Mouse (Mus musculus) heart, embryonic 13.5 days (tissue): ENCODE measurements around the gene Bhlhe41. TPM values are rescaled to one million over a fixed set of nuclear protein-coding genes. Genes with fewer than 3 reads are reported as not detected.

Experiments used
- ATAC-seq: fragments of 200-750 bp; cut with Nextera tagmentation; 2 replicates; pipeline ENCODE4 v1.8.0; 2017; ENCODE audit warnings: moderate TSS enrichment; ENCODE audit not compliant: insufficient number of reproducible peaks, low FRiP score, low TSS enrichment; ENCODE audit errors: extremely low read depth
- H3K27ac ChIP-seq: fragments of 300-500 bp; sonication (generic); replicated peaks from 2 replicates; pipeline ENCODE4 v1.5.1; 2015; ENCODE audit warnings: moderate library complexity, mild to moderate bottlenecking, inconsistent platforms
- H3K27me3 ChIP-seq: fragments of 300-500 bp; sonication (generic); replicated peaks from 2 replicates; pipeline ENCODE4 v1.6.1; 2015; ENCODE audit warnings: mild to moderate bottlenecking, inconsistent platforms
- H3K36me3 ChIP-seq: fragments of 300-500 bp; sonication (generic); 2 replicates; pipeline ENCODE4 v1.6.1; 2015; ENCODE audit warnings: mild to moderate bottlenecking, inconsistent platforms
- H3K4me1 ChIP-seq: fragments of 300-500 bp; sonication (generic); 2 replicates; pipeline ENCODE4 v1.6.1; 2015; ENCODE audit warnings: inconsistent platforms
- H3K4me2 ChIP-seq: fragments of 300-500 bp; sonication (generic); 2 replicates; pipeline ENCODE4 v1.6.1; 2015; ENCODE audit warnings: inconsistent platforms, mild to moderate bottlenecking, moderate library complexity
- H3K4me3 ChIP-seq: fragments of 300-500 bp; sonication (generic); 2 replicates; pipeline ENCODE4 v1.5.1; 2015; ENCODE audit warnings: moderate library complexity, mild to moderate bottlenecking, inconsistent platforms
- H3K9ac ChIP-seq: fragments of 300-500 bp; sonication (generic); 2 replicates; pipeline ENCODE4 v1.6.1; 2015; ENCODE audit warnings: inconsistent platforms, mild to moderate bottlenecking, moderate library complexity
- H3K9me3 ChIP-seq: fragments of 300-500 bp; sonication (generic); 2 replicates; pipeline ENCODE4 v1.6.1; 2016; ENCODE audit warnings: inconsistent platforms
- WGBS: fragments of 180-500 bp; shearing (Covaris S2); methylation state at CpG from one replicate; pipeline ENCODE4 v1.1.7; 2015; ENCODE audit warnings: mixed read lengths; 5-methylcytosine and 5-hydroxymethylcytosine counted together
- polyA plus RNA-seq: library from polyadenylated mRNA; unstranded; fragments of >200 nt; fragmentation: Nextera tagmentation; extraction: Ambion mirVana; gene quantifications from 2 replicates; pipeline ENCODE4 v1.2.1, GENCODE M21; 2015

The Bhlhe41 gene
- polyA plus RNA-seq, 1 experiment from 2014 or later, result 4.9 TPM

- peak overlapping the region; percentile 47 for H3K9ac ChIP-seq
- 12% methylated on average over 28 of the region's 28 CpGs for WGBS
These were observed 9.4 kb downstream of the Bhlhe41 start for GRCm38 (mm10) chr6:145855720-145856551.

DNA sequence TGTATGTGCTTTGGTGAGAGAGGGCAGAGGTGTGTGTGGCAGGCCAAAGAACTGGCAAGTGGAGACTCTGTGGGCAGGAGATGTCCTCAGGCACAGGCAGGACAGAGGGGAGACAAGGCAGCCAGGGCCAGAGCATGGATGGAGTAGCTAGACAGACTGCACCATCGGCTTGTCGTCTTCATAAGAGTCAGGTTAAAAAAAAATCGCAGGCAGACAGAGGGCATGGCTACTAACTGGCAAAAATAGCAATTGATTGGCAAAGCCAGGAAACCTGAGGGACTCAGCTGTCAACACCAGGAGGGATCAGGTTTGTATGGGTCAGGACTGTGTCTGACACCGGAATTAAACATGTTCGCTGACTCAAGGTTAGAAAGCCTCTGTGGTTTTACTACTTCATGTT is 10.6 kb downstream of the Bhlhe41 start:
- H3K4me3 ChIP-seq, result no peak overlapping the region
- no peaks in the 10 kb centered on the region for H3K27me3 ChIP-seq
- H3K4me2 ChIP-seq, result peak overlapping the region; percentile 65
- peak overlapping the region; percentile 62 for H3K9ac ChIP-seq
- peaks cover 11% of the 10 kb centered on the region; the same call in 1 of the 2 replicates for H3K36me3 ChIP-seq
- 29% methylated on average over 5 of the region's 5 CpGs for WGBS
- H3K4me1 ChIP-seq, result peaks cover 43% of the 10 kb centered on the region
- no peak for ATAC-seq
- no peaks in the 10 kb centered on the region for H3K9me3 ChIP-seq
- peak overlapping the region; percentile 55 for H3K27ac ChIP-seq

More at GRCm38 (mm10) chr6:145855720-145856551, 9.4 kb downstream of the Bhlhe41 start:
- H3K4me3 ChIP-seq, result peak overlapping the region; percentile 29
- peak overlapping the region; percentile 55 for H3K27ac ChIP-seq
- H3K4me1 ChIP-seq, result peaks cover 45% of the 10 kb centered on the region
- H3K4me2 ChIP-seq, result peak overlapping the region; percentile 65
- H3K36me3 ChIP-seq, result peaks cover 11% of the 10 kb centered on the region; the same call in 1 of the 2 replicates
- ATAC-seq, result peak; percentile 79
- no peaks in the 10 kb centered on the region for H3K27me3 ChIP-seq
- H3K9me3 ChIP-seq, result no peaks in the 10 kb centered on the region

DNA sequence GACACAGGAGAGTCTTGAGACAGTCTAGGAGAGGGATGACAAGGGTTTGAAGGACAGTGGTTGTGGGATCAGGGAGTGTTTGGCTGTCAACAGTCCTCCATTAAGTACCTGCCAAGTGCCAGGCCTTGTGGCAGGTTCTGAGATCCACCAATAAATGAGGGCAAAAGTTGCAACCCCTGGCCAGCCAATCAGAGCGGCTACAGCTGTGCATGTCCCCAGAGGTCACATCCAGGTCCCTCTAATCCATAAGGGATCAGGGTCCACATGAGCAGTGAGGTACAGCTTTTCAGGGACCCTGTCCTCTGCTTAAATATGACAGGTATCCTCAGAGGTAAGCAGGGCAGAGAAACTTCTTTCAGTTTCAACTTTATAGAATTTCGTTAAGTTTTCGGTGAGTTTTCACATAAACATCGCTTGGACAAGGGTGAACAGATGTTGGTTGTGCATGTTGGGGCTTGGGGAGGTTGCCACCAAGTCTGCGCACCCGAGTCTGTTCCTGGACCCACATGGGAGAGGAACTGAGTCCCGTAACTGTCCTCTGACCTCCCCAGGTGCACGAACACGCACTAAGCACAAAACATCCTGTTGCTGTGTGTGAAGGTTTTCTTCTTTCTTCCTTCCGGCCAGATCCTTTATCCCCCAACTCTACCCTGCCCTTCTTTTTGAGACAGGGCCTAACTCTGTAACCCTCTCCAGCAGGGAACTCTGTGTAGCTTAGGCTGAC is 11.8 kb downstream of the Bhlhe41 start:
- 89% methylated on average over 10 of the region's 10 CpGs for WGBS
- H3K36me3 ChIP-seq, result peaks cover 9% of the 10 kb centered on the region; the same call in 1 of the 2 replicates
- H3K4me1 ChIP-seq, result peaks cover 43% of the 10 kb centered on the region
- H3K4me2 ChIP-seq, result no peak overlapping the region
- H3K27ac ChIP-seq, result no peak overlapping the region
- no peak for ATAC-seq
- H3K9ac ChIP-seq, result no peak overlapping the region
- H3K27me3 ChIP-seq, result no peaks in the 10 kb centered on the region
- no peaks in the 10 kb centered on the region for H3K9me3 ChIP-seq
- no peak overlapping the region for H3K4me3 ChIP-seq

GRCm38 (mm10) chr6:145852708-145853107 is 12.7 kb downstream of the Bhlhe41 start:
- H3K9ac ChIP-seq, result no peak overlapping the region
- no peak overlapping the region for H3K4me2 ChIP-seq
- no peak for ATAC-seq
- no peaks in the 10 kb centered on the region for H3K9me3 ChIP-seq
- no peak overlapping the region for H3K4me3 ChIP-seq
- WGBS, result 88% methylated on average over 7 of the region's 7 CpGs
- H3K4me1 ChIP-seq, result peaks cover 43% of the 10 kb centered on the region
- H3K36me3 ChIP-seq, result 0 out of 2 replicates have a peak, but pooled peaks cover 2% of the 10 kb centered on the region
- H3K27me3 ChIP-seq, result no peaks in the 10 kb centered on the region
- no peak overlapping the region for H3K27ac ChIP-seq

DNA sequence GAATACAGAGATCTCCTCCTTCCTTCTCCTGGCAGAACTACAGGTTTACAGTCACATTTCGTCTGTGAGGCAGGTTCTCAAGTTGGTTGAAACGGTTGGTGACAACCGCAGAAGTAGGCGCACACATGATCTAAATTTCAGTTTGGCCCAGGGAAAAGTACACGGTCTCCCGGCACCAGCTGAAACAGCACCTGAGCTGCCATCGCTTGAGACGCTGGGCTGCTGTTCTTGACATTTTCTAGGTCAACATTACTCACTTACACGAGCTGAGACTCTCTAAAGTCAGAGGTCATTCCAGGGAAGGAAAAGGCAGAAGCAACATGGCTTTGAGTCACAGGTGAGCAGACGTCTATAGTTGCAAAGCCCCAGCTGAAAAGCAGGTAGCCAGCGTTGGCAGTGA is 13.4 kb downstream of the Bhlhe41 start:
- no peak overlapping the region for H3K4me3 ChIP-seq
- no peaks in the 10 kb centered on the region for H3K27me3 ChIP-seq
- no peak overlapping the region for H3K27ac ChIP-seq
- H3K9me3 ChIP-seq, result no peaks in the 10 kb centered on the region
- no peak overlapping the region; the same call in 1 of the 2 replicates for H3K9ac ChIP-seq
- no peak for ATAC-seq
- 78% methylated on average over 11 of the region's 11 CpGs for WGBS
- no peak overlapping the region for H3K4me2 ChIP-seq
- no peaks in the 10 kb centered on the region for H3K36me3 ChIP-seq
- H3K4me1 ChIP-seq, result peaks cover 43% of the 10 kb centered on the region

DNA sequence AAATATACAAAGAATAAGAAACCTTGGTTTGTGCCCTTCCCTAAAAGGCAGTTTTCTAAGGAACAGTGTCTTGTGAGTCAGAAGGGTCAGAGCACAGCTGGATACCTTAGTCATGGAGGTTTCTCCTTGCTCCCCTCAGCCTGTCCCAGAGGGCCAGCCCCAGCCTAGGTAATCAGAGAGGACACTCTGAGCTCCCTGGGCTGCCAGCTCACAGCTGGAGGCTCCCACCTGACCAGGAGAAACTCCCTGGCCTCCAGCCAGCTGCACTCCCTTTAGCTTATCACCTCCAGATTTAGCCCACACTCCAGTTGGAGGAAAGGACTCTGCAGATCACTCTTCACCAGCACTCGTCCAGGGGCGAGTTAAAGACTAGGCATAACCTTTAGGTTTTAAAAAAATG is 14.6 kb downstream of the Bhlhe41 start:
- no peak overlapping the region for H3K9ac ChIP-seq
- peak overlapping the region; percentile 22 for H3K4me2 ChIP-seq
- H3K27me3 ChIP-seq, result no peaks in the 10 kb centered on the region
- no peaks in the 10 kb centered on the region for H3K9me3 ChIP-seq
- peak overlapping the region; percentile 44 for H3K27ac ChIP-seq
- ATAC-seq, result no peak; the same call in 1 of the 2 replicates
- WGBS, result 5% methylated on average over 2 of the region's 2 CpGs
- H3K4me1 ChIP-seq, result peaks cover 40% of the 10 kb centered on the region
- H3K36me3 ChIP-seq, result no peaks in the 10 kb centered on the region
- H3K4me3 ChIP-seq, result no peak overlapping the region

DNA sequence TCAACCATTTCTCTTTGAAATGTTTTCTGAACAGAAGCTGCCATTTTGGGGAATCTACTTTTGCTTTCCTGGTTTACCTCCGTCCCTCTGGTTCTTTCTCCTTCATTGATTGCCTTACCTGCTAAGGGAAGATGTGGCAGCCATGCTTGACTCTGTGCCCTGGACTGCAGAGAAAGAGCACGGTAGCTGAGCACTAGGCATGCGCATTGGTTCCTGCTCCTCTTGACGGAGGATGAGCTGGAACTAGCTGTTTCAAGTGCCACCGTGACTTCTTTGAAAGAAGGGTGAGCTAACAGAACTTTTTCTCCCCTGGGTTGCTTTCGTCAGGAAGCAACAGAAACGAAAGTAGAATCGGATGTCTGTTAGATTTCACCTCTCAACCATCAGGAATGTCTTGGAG is 17.7 kb downstream of the Bhlhe41 start:
- Histone ChIP-seq H3K9ac (no peak overlapping the region), H3K9me3 (no peaks in the 10 kb centered on the region), H3K4me2 (no peak overlapping the region), H3K4me3 (no peak overlapping the region), H3K4me1 (peaks cover 29% of the 10 kb centered on the region), H3K36me3 (no peaks in the 10 kb centered on the region), H3K27me3 (no peaks in the 10 kb centered on the region), H3K27ac (no peak overlapping the region)
- 83% methylated on average over 8 of the region's 8 CpGs for WGBS
- ATAC-seq, result no peak

GRCm38 (mm10) chr6:145846948-145847347 is 18.4 kb downstream of the Bhlhe41 start:
- H3K27me3 ChIP-seq, result no peaks in the 10 kb centered on the region
- no peak overlapping the region for H3K9ac ChIP-seq
- H3K36me3 ChIP-seq, result 0 out of 2 replicates have a peak, but pooled peaks cover 3% of the 10 kb centered on the region
- no peak overlapping the region for H3K27ac ChIP-seq
- WGBS, result 84% methylated on average over 6 of the region's 6 CpGs
- H3K9me3 ChIP-seq, result no peaks in the 10 kb centered on the region
- ATAC-seq, result no peak
- no peak overlapping the region for H3K4me3 ChIP-seq
- no peak overlapping the region for H3K4me2 ChIP-seq
- peaks cover 27% of the 10 kb centered on the region for H3K4me1 ChIP-seq

- H3K27me3 ChIP-seq, result no peaks in the 10 kb centered on the region
- 0 out of 2 replicates have a peak, but pooled peaks cover 3% of the 10 kb centered on the region for H3K36me3 ChIP-seq
- H3K4me3 ChIP-seq, result no peak overlapping the region
- peak overlapping the region; percentile 33; the same call in 1 of the 2 replicates for H3K9ac ChIP-seq
- no peak overlapping the region for H3K4me2 ChIP-seq
- WGBS, result 77% methylated on average over 1 of the region's 1 CpGs
- peaks cover 18% of the 10 kb centered on the region for H3K4me1 ChIP-seq
- H3K9me3 ChIP-seq, result no peaks in the 10 kb centered on the region
- no peak; the same call in 1 of the 2 replicates for ATAC-seq
- H3K27ac ChIP-seq, result no peak overlapping the region
These were observed 19.3 kb downstream of the Bhlhe41 start for GRCm38 (mm10) chr6:145846076-145846475.

DNA sequence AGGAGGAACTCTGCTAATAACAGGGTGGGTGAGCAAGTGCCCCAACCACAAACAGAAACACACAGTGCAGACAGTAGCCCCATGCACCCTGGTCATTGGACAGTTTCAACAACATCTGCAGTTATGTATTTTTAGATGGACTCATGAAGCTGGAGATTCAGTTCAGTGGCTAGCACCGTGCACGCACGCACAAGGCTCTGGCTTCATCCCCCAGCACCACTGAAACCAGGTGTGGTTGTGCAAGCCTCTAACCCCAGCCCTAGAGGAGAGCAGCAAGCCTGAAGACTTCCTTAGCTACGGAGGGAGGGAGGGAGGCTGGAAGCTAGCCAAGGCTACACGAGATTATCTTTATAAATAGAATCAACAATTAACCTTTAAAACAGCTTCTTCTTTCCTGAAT is 19.7 kb downstream of the Bhlhe41 start:
- Histone ChIP-seq H3K9ac (peak overlapping the region; percentile 33; the same call in 1 of the 2 replicates), H3K27ac (no peak overlapping the region), H3K36me3 (0 out of 2 replicates have a peak, but pooled peaks cover 3% of the 10 kb centered on the region), H3K4me2 (no peak overlapping the region), H3K4me1 (peaks cover 14% of the 10 kb centered on the region), H3K9me3 (no peaks in the 10 kb centered on the region), H3K4me3 (no peak overlapping the region), H3K27me3 (no peaks in the 10 kb centered on the region)
- ATAC-seq, result no peak
- WGBS, result 50% methylated on average over 5 of the region's 5 CpGs

- ATAC-seq, result no peak
These were observed 30.0 kb downstream of the Bhlhe41 start for GRCm38 (mm10) chr6:145835359-145835758.

More at GRCm38 (mm10) chr6:145835359-145835758, 30.0 kb downstream of the Bhlhe41 start:
- Histone ChIP-seq H3K27ac (no peak overlapping the region), H3K9me3 (no peaks in the 10 kb centered on the region), H3K4me3 (no peak overlapping the region), H3K4me1 (peaks cover 30% of the 10 kb centered on the region), H3K9ac (no peak overlapping the region), H3K27me3 (no peaks in the 10 kb centered on the region), H3K4me2 (no peak overlapping the region), H3K36me3 (no peaks in the 10 kb centered on the region)
- WGBS, result 43% methylated on average over 6 of the region's 6 CpGs
